Mouse (Mus musculus) T-cell, adult 2 months (primary cell): ENCODE results near the gene Esyt3.

Experiments
- DNase-seq: peaks from one replicate; pipeline ENCODE4 v3.0.0; 2022; ENCODE audit warnings: low spot score

The Esyt3 gene

DNA sequence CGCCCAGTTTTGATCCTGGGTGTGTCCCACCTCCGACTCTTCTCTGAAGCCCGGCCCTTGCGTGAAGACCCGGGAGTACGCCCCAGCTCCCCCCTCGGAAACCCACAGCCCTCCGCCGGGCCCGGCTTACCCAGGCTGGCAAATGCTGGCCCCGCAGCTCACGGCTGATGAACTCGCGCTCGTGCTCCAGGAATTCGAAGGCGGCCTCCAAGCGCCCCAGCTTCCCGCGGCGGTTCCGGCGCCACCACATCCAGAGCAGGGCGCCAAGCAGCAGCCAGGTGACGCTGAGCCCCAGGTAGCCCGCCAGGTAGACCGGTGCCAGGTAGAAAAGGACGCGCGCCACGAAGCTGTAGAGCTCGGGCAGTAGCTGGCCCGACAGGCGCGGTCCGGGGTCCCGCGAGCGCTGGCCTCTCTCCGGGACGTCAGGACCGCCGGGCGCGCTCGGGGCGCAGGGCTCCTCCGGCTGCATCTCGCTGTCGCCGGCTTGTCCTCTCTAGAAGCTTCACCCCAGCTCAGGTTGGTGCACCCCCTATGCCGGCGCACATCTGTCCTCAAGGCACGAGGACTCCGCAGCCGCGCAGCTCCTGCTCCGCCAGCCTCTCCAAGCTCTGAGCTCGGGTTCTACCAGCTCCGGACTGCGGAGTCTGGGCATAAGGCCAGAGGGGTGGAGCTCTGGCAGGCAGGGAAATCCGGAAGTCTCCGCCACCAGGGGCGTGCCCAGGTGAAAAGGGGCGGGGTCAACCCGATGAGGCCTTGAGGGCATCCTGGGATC lies at the start of gene Esyt3:
Esyt3 (minus strand) TSS at position 637 of the 772 bp plus-strand sequence.
- DNase-seq = no peak

DNA sequence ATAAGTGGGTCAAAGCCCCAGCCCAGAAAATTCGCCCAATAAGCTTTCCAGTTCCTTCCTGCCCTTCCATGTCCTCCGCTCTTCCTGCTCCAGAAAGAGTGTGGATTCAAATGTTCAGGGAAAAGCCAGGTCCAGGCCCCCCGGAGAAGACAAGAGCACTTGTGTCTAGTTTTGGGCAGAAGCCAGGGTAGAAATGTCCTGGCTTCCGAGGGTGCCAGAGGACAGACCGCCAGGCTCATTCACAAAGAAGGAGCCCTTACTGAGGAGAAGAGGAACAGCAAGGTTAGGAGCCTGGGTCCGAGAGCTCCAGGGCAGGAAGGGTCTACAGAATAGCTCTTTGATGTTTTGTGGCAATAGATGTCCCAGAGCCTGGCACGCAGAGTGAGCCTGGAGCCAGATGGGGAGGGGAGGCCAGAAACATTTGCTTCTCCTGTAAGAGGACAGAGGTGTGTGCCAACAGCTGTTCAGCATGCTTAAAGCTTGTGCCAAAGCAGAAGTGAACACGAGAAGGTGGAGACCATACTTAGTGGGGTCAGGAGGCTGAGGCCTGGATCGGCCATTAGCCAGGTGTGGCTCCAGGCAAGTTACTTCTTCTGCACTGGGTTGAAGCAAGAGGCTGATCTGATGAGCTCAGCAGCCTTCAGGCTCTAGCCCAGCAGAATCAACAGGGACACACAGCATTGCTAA lies 43.1 kb upstream of the Esyt3 start:
- no peak for DNase-seq

DNA sequence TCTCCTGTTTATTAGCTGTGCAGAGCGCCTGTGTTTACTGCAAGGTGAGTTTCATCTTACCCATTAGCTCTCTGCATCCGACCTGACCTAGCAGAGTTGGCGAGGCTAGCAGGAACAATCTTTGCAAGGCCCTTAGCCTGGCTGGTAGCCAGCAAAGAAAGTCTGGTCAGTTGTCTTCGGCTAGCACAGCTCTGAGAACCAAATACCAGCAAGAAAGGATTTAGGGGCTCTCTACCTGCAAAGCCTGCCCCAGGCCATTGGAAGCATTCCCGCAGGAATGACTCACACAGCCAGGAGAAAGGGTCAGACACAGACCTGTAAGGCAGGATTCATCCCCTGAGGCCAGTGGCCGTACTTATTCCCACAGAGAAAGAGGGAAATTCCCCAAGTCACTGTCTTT lies 42.4 kb upstream of the Esyt3 start:
- DNase-seq = no peak

DNA sequence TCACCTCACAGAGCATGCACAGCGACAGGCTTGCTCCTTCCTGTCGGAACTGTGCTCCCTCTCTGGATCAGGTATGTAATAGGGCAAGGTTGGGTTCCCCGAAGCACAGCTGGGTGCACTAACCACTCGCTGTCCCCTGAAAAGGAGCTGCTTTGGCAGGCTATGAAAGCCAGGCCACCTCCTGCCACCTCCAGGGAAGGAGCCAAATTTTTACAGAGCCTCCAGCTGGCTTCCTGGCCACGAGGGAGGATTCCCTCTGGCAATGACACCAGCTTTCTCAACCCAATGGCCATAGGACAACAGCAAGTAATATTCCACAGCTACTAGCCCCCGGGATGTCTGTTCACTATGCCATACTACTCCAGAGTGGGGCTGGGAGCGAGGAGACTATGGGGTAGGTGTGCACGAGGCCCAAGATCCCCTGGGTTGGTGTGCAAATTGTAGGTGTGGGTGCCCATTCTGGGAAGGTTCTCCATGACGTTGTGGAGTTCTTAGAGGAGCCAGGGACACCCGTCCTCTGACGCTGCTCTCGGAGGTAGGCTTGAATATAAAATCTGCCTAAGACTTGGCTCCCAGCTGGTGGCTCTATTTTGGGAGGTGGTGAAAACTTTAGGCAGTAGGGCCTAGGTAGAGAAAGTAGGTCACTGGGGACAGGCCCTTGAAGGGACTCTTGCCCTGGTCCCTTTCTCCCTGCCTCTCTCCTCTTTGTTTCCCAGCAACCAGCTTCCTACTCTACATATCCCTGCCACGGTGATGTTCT lies 38.9 kb upstream of the Esyt3 start:
- no peak for DNase-seq

DNA sequence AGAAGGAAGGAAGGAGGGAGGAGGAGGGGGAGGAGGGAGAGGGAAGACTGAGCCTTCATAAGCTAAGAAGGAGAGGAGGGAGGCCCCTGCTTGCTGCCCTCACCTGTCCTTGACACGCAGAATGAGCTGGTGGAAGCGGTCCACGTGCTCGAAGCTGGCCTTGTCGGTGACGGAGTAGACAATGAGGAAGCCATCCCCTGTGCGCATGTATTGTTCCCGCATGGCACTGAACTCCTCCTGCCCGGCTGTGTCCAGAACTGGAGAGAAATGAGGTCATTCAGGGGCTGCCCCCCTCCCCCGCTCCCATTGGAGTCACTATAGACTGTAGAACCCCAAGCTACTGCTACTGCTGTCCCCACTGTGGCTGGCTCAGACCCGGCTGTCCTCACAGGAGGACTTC lies 36.0 kb upstream of the Esyt3 start:
- DNase-seq = no peak

DNA sequence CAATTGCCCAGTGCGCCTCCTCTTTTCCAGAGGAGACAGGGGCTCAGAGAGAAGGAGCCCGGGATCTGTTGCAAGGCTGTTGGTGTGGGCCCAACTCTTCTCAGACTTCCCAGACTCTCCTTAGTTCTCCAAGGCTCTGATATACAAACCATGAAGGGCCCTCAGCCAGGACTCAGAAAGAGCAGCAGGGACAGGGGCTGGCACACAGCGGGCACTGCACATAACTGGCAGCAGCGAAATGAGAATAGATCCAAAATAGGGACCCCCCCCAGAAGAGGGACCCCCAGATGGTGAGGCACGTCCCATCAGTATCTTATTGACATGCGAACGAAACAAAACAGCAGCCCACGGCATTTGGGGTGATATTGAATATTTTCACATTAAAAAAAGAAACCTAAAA lies 34.8 kb upstream of the Esyt3 start:
- DNase-seq = no peak

DNA sequence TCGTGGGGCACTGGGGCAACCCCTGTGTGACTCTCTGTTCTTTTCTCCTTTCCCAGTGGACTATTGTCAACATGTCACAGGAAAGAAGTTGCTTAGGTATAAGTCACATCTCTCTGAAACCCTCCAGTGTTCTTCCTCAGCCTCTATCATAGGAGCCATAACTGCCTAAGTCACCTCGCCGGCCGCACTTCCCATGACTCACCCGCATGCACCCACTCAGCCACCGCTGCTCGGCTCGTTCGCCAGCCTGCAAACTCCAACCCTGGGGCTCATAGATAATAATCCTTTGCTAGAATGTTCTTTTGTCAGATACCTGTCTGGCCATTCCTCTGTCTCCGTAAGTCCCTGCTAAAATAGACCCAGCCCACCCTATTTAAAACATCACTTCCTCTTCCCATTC lies 33.2 kb upstream of the Esyt3 start:
- no peak for DNase-seq

DNA sequence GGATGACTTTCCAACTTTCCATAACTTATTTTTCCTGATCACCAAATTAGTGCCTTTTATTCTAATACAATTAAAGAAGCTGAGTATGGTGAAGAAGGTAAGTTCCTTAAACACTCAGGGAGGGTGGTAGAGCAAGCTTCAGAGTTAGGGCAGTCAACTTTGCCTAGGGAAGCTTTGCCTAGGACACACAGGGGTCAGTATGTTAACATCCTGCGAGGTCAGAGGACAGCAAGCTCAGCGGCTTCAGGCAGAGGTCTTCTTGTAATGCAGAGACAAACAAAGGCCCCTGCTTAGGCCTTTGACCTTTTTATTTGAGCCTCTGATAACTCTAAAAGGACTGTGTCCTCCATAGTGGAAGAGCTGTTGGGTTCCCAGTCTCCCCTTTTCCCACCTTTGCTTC lies 32.4 kb upstream of the Esyt3 start:
- DNase-seq = no peak

DNA sequence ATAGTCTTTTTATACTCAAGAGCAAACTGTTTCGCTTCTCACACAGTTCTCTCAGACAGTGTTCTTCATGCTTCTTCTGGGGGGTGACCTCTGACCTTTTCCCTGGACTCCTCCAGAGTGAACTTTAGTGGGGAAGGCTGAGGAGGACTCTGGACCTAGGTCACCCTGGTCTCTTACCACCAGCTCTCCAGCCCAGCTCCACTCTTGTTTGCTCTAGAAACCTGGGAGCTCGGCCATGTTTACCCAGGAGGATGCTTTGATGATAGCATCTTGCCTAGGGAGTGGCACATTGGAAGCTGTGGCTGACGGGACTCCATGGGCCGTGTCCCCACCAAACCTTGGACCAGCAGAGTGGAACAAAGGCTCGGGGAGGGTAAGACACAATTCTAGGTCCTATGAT lies 31.8 kb upstream of the Esyt3 start:
- no peak for DNase-seq

DNA sequence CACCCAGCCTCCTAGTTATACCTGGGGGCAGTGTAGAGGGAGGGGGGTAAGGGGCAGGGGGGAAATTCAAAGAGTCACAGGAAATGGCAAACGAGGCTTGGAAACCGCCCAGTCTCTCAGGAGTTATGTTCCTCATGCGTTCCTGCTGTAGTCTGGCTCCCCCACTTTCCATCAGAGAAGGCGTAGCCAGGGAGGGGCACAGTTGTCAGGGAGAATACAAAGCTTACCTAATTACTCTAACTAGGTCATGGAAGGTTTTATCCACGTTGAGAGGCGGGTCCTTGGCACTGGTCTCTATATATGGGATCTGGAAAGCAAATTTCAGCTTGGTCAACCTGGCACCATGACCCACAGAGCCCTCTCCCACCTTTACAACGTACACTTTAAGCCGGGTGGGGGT lies 31.1 kb upstream of the Esyt3 start:
- DNase-seq = no peak

DNA sequence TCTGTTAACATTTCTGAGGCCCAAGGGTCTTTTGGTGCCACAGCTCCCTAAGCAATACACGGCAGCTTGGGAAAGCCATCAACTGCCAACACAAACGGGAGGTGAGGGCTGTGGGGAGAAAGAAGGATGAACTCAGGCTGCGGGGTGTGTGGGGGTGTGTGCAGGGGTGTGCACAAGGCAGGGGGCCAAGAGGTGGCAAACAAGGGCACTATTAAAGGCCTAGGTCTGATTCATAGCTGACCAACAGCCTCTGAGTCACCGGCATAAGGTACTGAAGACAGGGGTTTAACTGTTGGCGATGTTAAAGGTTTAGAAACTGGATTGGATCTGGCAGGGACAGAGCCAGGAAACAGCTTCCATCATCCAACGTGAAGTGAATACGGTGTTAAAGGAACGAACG lies 30.5 kb upstream of the Esyt3 start:
- no peak for DNase-seq

DNA sequence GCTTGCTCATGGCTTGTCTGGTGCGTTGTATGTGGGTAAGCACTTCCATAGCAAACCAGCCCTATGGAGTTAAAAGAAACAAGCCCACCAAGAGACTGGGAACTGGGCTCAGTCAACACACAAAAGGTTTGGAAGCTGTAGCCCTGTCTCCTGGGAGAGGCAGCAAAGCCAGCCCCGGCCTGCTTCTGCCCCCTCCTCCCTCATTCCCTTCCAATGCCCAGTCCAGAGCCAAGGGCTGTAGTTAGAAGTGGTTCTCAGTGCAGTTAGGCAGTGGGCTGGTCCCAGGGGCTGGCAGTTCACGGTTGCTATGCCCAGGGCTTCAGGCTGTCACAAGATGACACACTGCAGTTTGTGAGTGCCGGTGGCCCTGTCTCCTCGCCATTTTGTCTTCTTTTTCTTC lies 29.7 kb upstream of the Esyt3 start:
- no peak for DNase-seq

DNA sequence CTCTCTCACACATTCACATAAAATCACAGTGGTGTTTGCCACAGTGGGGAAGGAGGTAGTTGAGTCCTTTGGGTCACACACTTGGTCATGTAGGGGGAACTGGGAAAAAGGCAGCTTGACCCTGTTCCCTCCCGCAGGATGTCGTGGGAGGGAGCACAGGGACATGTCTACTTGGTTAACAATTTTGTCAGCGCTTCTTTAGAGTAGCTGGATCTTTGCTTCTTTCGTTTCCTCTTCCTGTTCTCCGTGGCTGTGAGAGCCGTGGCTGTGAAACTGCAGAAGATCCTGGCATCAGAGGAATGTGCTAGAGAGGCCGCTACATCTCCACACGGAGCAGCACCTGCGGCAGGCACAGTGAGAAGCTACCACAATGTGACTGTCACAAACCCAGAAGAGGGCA lies 24.2 kb upstream of the Esyt3 start:
- DNase-seq = no peak

DNA sequence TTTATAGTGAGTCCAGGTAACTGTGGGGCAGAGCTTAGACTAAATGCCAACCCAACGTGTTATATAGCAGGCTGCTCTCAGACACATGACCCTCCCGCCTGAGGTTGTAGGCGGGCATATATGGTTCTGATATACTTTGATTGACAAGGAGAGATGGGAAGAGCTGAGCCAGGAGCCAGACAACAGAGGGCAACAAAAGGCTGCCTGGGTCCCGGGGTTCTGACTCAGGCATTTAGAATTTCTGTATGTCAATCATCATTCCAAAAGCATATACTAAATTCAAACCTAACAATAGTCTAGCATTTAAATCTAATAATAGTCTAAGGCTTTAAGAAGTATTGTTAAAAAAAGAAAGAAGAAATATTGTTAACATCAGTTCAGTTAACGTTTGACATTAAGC lies 20.8 kb upstream of the Esyt3 start:
- no peak for DNase-seq

DNA sequence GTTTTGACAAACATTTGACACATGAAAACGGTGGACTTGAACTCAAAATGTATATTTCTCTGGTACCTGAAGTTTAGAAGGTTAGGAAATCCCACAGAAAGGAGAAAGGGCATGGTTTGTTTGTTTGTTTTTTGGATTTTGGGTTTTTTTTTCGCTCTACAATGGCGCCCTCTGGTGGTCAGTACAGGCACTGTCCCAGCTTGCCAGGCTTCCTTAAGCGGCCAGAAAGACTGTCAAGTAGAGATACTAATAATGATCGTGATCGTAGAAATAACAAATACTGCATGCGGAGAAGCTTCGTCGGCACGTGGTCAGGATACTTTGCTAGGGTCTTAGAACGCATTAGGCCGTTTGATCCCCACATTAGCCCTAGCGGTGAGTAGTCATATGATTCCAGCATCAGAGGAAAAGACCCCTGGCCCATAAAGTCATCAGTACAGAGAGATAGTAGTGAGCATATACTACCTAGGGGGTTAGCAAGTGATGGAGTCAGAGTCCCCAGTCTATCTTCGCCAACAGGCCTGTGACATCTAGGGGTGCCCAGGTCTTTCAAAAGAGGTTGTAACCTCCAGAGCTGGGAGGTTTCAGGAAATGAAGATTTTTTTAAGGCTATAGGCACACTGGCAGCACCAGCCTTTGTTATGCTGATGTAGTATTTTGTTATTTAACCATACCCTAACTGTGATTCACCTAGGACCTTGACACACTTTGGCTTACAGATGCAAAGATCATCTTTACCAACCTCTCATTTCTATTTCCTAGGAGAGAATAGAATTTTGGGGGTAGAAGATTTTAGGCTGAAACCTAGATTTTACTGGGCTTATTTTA lies 18.4 kb upstream of the Esyt3 start:
- peak; percentile 18 for DNase-seq

DNA sequence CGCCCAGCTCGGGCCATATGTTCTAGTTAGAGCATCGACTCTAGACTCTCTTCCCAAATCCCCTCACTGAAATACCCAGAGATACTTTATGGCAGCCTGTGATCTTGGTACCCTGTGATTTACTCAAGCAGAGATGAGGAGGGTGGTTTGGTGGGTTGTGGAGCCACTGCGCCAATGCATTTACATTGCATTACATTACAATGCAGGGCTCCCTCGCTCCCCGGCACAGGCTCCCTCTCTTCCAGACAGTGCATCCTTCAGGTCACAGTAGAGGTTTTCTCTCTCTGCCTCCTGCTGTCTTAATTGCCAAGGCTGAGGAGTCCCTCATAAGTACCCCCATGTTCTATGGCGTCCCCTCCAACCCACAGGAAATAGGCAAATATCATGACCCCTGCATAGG lies 10.1 kb upstream of the Esyt3 start:
- DNase-seq = no peak

DNA sequence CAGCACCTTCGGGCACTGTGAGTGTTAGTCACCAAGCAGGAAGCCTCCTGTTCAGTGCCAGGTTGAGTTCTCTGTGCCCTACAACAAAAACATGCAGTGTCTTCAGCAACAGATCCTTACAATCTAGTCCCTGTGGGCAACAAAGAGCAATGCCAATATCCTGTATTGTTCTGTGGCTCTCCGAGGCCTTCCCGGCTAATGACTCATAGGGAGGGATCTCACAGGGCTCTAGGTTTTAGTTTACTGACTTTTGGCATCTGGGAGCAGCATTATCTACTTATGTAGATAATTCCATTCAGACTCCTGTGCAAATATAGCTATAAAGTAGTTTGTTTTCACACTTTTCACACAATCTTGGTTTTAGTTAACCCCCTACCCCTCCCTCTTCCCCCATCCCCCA lies 7.5 kb upstream of the Esyt3 start:
- no peak for DNase-seq

DNA sequence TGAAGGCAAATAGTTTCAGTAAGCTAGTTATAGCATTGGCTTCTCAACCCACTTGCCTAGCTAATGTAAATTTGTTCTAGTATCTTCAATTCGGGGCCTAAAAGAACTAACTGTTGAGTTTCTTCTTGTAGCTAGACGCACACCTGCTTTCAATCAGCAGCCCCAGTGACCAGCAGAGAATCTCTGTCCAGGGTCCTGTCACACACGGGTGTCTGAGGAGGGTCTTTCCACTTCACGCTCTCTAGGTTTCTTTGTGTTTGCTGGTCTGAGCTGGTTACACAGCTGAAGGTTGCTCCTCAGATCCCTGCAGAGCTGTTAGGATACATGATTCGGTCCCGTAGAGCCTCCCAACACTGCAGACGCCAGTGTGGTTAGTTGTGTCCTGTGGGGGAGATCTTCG lies 4.7 kb upstream of the Esyt3 start:
- DNase-seq = no peak

DNA sequence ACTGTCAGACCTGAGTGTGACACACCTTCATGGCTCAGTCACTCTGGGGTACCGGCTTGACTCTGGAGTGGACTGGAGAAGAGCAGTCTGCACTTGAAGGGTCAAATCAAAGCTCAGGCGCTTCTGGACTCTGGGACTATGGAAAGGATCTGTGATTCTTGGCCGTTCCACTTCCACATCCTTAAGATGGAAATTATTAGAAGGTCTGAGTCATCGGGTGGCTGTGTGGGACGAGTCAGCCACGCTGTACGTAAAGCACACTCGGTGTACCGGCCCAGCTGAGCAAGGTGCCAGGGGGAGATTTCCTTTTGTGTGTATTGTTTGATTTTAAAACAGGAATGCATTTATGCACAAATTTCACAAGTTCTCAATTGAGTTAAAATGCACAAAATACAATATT lies 3.6 kb upstream of the Esyt3 start:
- no peak for DNase-seq

DNA sequence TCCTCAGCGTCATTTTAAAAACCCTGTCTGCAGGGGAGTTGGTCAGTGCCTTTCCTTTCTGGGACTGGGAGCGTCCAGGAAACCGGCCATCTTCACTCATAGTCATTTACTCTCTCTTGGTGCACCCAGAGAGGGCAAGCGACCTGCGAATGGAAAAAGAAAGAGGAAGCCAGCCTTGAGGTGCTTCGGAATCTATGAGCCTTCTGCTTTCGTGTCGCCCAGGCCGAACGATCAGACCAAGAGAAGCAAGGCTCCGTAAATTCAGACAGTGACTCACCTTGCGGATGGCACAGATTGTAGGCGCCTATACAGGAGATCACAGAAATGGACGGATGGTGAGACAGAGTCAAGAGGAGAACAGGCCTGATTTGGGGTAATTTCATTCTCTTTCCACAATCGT lies 655 bp upstream of the Esyt3 start:
- no peak for DNase-seq

DNA sequence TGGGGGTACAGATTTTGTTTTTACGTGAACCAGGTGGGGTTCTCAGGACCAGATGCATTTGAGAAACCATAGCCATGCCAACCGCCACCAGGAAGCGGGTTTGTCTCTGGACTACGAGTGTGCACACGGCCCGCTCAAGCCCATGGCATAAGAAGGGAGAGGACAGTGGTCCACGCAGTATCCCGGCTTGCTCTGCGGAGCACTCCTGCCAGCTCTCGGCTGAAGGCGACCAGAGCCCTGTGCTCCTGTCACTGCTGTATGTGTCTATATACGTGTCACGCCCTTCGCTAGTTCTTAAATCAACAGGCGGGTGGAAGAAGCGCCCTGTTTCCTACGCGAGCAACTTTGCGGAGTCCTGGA lies 816 bp downstream of the Esyt3 start:
- DNase-seq = no peak

DNA sequence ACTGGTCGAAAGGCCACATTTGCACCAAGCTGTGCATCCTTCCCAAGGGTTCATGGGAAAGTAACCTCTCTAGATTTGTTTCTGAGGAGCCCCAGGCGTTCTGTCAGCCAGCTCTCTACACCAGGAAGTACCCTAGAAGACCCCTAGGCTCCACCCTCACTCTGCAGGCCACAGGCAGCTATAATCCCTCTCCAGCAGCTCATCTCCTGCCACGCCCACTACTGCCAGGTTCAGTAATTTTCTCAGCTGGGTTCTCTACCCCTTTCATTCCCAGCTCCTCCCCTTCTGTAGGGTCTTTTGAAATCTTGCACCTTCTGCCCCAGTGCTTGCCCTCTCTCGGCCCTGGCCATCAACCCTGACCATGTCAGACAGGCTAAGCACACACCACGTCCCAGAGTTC lies 2.4 kb downstream of the Esyt3 start:
- DNase-seq = no peak
